Mouse (Mus musculus) hindbrain, embryonic 10.5 days (tissue): ENCODE data around the gene Cdk14. TPM values are rescaled to one million over a fixed set of nuclear protein-coding genes. Genes with fewer than 3 reads are reported as not detected.
A peak's percentile ranks its signal among the peaks of the same experiment; 100 is the strongest.

Experiments used
- DNase-seq: peaks from one replicate; pipeline ENCODE4 v3.0.0-alpha.2; 2017; ENCODE audit warnings: low spot score
- H3K27ac ChIP-seq: fragments of 300-500 bp; sonication (generic); 2 replicates; pipeline ENCODE4 v1.5.1; 2016; ENCODE audit warnings: mild to moderate bottlenecking, moderate library complexity
- H3K27me3 ChIP-seq: fragments of 300-500 bp; sonication (generic); 2 replicates; pipeline ENCODE4 v1.6.1; 2016; ENCODE audit warnings: mild to moderate bottlenecking; ENCODE audit not compliant: poor library complexity, insufficient read depth, severe bottlenecking
- H3K36me3 ChIP-seq: fragments of 300-500 bp; sonication (generic); 2 replicates; pipeline ENCODE4 v1.6.1; 2016; ENCODE audit warnings: mild to moderate bottlenecking, moderate library complexity
- H3K4me1 ChIP-seq: fragments of 300-500 bp; sonication (generic); replicated peaks from 2 replicates; pipeline ENCODE4 v1.6.1; 2016; ENCODE audit warnings: mild to moderate bottlenecking
- H3K4me3 ChIP-seq: fragments of 300-500 bp; sonication (generic); 2 replicates; pipeline ENCODE4 v1.5.1; 2016; ENCODE audit warnings: mild to moderate bottlenecking, moderate library complexity
- H3K9me3 ChIP-seq: fragments of 300-500 bp; sonication (generic); 2 replicates; pipeline ENCODE4 v1.6.1; 2016; ENCODE audit warnings: mild to moderate bottlenecking, moderate library complexity
- WGBS: fragments of 180-500 bp; shearing (Covaris S2); methylation state at CpG from one replicate; pipeline ENCODE4 v1.1.7; 2016; 5-methylcytosine and 5-hydroxymethylcytosine counted together
- polyA plus RNA-seq: library from polyadenylated mRNA; unstranded; fragments of >200 nt; fragmentation: Nextera tagmentation; extraction: Ambion mirVana; gene quantifications from 2 replicates; pipeline ENCODE4 v1.2.1, GENCODE M21; 2016

Gene Cdk14
- polyA plus RNA-seq, 1 experiment from 2014 or later, result 19.0 TPM

- no peaks in the 10 kb centered on the region for H3K9me3 ChIP-seq
- H3K4me3 ChIP-seq, result peak overlapping the region; percentile 81
- no peaks in the 10 kb centered on the region for H3K36me3 ChIP-seq
- DNase-seq, result peak; percentile 77
- no peaks in the 10 kb centered on the region for H3K27me3 ChIP-seq
- WGBS, result under 1% methylated on average over 122 of the region's 128 CpGs
- peaks cover 27% of the 10 kb centered on the region for H3K4me1 ChIP-seq
- peak overlapping the region; percentile 97 for H3K27ac ChIP-seq
Observed at GRCm38 (mm10) chr5:5379870-5380730, 40.0 kb downstream of the Cdk14 start.

GRCm38 (mm10) chr5:5379501-5379869 lies 40.6 kb downstream of the Cdk14 start:
- Histone ChIP-seq H3K4me1 (peaks cover 27% of the 10 kb centered on the region), H3K27ac (peak overlapping the region; percentile 97), H3K27me3 (no peaks in the 10 kb centered on the region), H3K36me3 (no peaks in the 10 kb centered on the region), H3K9me3 (no peaks in the 10 kb centered on the region), H3K4me3 (peak overlapping the region; percentile 81)
- under 1% methylated on average over 14 of the region's 14 CpGs for WGBS
- no peak for DNase-seq

GRCm38 (mm10) chr5:5374393-5374792 lies 45.7 kb downstream of the Cdk14 start:
- 97% methylated on average over 1 of the region's 1 CpGs for WGBS
- Histone ChIP-seq H3K27me3 (no peaks in the 10 kb centered on the region), H3K4me3 (no peak overlapping the region)

GRCm38 (mm10) chr5:5373541-5373940 lies 46.6 kb downstream of the Cdk14 start:
- no peak overlapping the region for H3K27ac ChIP-seq
- H3K4me3 ChIP-seq, result no peak overlapping the region
- DNase-seq, result no peak
- H3K9me3 ChIP-seq, result no peaks in the 10 kb centered on the region
- peaks cover 34% of the 10 kb centered on the region for H3K4me1 ChIP-seq
- H3K36me3 ChIP-seq, result no peaks in the 10 kb centered on the region
- 59% methylated on average over 7 of the region's 7 CpGs for WGBS
- H3K27me3 ChIP-seq, result no peaks in the 10 kb centered on the region

More at GRCm38 (mm10) chr5:5374393-5374792, 45.7 kb downstream of the Cdk14 start:
- peaks cover 41% of the 10 kb centered on the region for H3K4me1 ChIP-seq
- no peak for DNase-seq
- no peak overlapping the region for H3K27ac ChIP-seq
- H3K36me3 ChIP-seq, result no peaks in the 10 kb centered on the region
- H3K9me3 ChIP-seq, result no peaks in the 10 kb centered on the region

- H3K27ac ChIP-seq, result no peak overlapping the region
- WGBS, result 51% methylated on average over 5 of the region's 5 CpGs
Observed at GRCm38 (mm10) chr5:5372936-5373335, 47.2 kb downstream of the Cdk14 start.

GRCm38 (mm10) chr5:5372354-5372753 lies 47.8 kb downstream of the Cdk14 start:
- H3K4me1 ChIP-seq, result peaks cover 26% of the 10 kb centered on the region
- DNase-seq, result no peak
- 0 out of 2 replicates have a peak, but pooled peaks cover 6% of the 10 kb centered on the region for H3K36me3 ChIP-seq
- no peaks in the 10 kb centered on the region for H3K9me3 ChIP-seq
- no peak overlapping the region for H3K27ac ChIP-seq
- WGBS, result 80% methylated on average over 3 of the region's 3 CpGs
- no peaks in the 10 kb centered on the region for H3K27me3 ChIP-seq
- H3K4me3 ChIP-seq, result no peak overlapping the region

More at GRCm38 (mm10) chr5:5372936-5373335, 47.2 kb downstream of the Cdk14 start:
- Histone ChIP-seq H3K9me3 (no peaks in the 10 kb centered on the region), H3K36me3 (0 out of 2 replicates have a peak, but pooled peaks cover 2% of the 10 kb centered on the region), H3K4me3 (no peak overlapping the region), H3K27me3 (no peaks in the 10 kb centered on the region), H3K4me1 (peaks cover 28% of the 10 kb centered on the region)
- no peak for DNase-seq

- no peak overlapping the region for H3K4me3 ChIP-seq
- no peaks in the 10 kb centered on the region for H3K9me3 ChIP-seq
- no peak for DNase-seq
- H3K27ac ChIP-seq, result no peak overlapping the region
- 89% methylated on average over 4 of the region's 4 CpGs for WGBS
- H3K27me3 ChIP-seq, result no peaks in the 10 kb centered on the region
- H3K36me3 ChIP-seq, result peaks cover 10% of the 10 kb centered on the region; the same call in 1 of the 2 replicates
- H3K4me1 ChIP-seq, result peaks cover 22% of the 10 kb centered on the region
Observed at GRCm38 (mm10) chr5:5370322-5371082, 49.6 kb downstream of the Cdk14 start.

GRCm38 (mm10) chr5:5368389-5369164 lies 51.5 kb downstream of the Cdk14 start:
- no peaks in the 10 kb centered on the region for H3K9me3 ChIP-seq
- peaks cover 21% of the 10 kb centered on the region for H3K4me1 ChIP-seq
- H3K27me3 ChIP-seq, result no peaks in the 10 kb centered on the region
- H3K27ac ChIP-seq, result no peak overlapping the region
- H3K4me3 ChIP-seq, result no peak overlapping the region
- DNase-seq, result no peak
- H3K36me3 ChIP-seq, result peaks cover 18% of the 10 kb centered on the region
- 87% methylated on average over 14 of the region's 14 CpGs for WGBS

- no peak for DNase-seq
- Histone ChIP-seq H3K4me3 (no peak overlapping the region), H3K9me3 (no peaks in the 10 kb centered on the region), H3K27ac (no peak overlapping the region), H3K27me3 (no peaks in the 10 kb centered on the region), H3K36me3 (peaks cover 23% of the 10 kb centered on the region), H3K4me1 (peaks cover 10% of the 10 kb centered on the region)
- WGBS, result 88% methylated on average over 8 of the region's 8 CpGs
Observed at GRCm38 (mm10) chr5:5367550-5367949, 52.6 kb downstream of the Cdk14 start.

- peaks cover 32% of the 10 kb centered on the region for H3K36me3 ChIP-seq
- H3K27ac ChIP-seq, result no peak overlapping the region
- no peak overlapping the region for H3K4me3 ChIP-seq
- H3K27me3 ChIP-seq, result no peaks in the 10 kb centered on the region
- H3K9me3 ChIP-seq, result 0 out of 2 replicates have a peak, but pooled peaks cover 3% of the 10 kb centered on the region
- no peak for DNase-seq
- 0 out of 2 replicates have a peak, but pooled peaks cover 2% of the 10 kb centered on the region for H3K4me1 ChIP-seq
- 85% methylated on average over 14 of the region's 14 CpGs for WGBS
Observed at GRCm38 (mm10) chr5:5365285-5366076, 54.6 kb downstream of the Cdk14 start.

- H3K27me3 ChIP-seq, result no peaks in the 10 kb centered on the region
- WGBS, result 97% methylated on average over 3 of the region's 3 CpGs
- H3K27ac ChIP-seq, result no peak overlapping the region
- H3K36me3 ChIP-seq, result peaks cover 22% of the 10 kb centered on the region
- H3K4me3 ChIP-seq, result no peak overlapping the region
- 0 out of 2 replicates have a peak, but pooled peaks cover 5% of the 10 kb centered on the region for H3K9me3 ChIP-seq
- H3K4me1 ChIP-seq, result 0 out of 2 replicates have a peak, but pooled peaks cover 2% of the 10 kb centered on the region
- no peak for DNase-seq
Observed at GRCm38 (mm10) chr5:5361684-5362083, 58.4 kb downstream of the Cdk14 start.
